Mouse (Mus musculus): ENCODE measurements around the gene Cdc42se2. TPM values are rescaled to one million over a fixed set of nuclear protein-coding genes. Genes with fewer than 3 reads are reported as not detected.

Gene Cdc42se2
- polyA plus RNA-seq, 1 experiment from 2014 or later, result 15.4 TPM

DNA sequence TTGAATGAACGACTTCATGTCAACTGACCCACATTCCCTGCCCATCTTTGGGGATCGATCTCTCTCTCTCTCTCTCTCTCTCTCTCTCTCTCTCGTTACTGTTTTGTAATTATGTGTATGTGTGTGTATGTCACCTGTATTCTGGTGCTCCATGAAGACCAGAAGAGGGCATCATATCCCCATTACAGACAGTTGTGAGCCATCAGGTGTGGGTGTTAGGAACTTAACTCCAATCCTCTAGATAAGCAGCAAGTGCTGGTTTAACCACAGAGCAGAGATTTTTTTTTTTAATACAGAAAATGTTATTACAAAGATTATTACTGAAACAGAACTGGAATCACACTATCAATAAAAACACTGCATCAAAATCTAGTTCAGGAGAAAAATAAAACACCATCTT is 1.9 kb downstream of the Cdc42se2 start:
- Histone ChIP-seq H3K9me3 (ENCODE audit: low read length) (no peaks in the 10 kb centered on the region), H3K4me3 (ENCODE audit: low read depth, low read length) (no peak overlapping the region), H3K27ac (ENCODE audit: low read depth) (no peak overlapping the region), H3K27me3 (ENCODE audit: insufficient read depth, low read length) (no peaks in the 10 kb centered on the region), H3K9ac (replicated peaks) (no peak overlapping the region), H3K36me3 (replicated peaks; ENCODE audit: insufficient read depth, low read length) (no peaks in the 10 kb centered on the region), H3K4me1 (ENCODE audit: insufficient read depth) (peaks cover 13% of the 10 kb centered on the region), H3K4me2 (ENCODE audit: low read depth, low read length) (no peak overlapping the region)
- WGBS (ENCODE audit: insufficient replicate concordance), result 89% methylated on average over 3 of the region's 3 CpGs
- ATAC-seq, result no peak
- DNase-seq, result no peak
- peak; percentile 16; the same call in 1 of the 2 replicates for TF ChIP-seq CTCF (IDR thresholded peaks at IDR 0.05; ENCODE audit: low read depth)
- no peak for TF ChIP-seq EP300 (IDR thresholded peaks at IDR 0.05; ENCODE audit: low read depth)

DNA sequence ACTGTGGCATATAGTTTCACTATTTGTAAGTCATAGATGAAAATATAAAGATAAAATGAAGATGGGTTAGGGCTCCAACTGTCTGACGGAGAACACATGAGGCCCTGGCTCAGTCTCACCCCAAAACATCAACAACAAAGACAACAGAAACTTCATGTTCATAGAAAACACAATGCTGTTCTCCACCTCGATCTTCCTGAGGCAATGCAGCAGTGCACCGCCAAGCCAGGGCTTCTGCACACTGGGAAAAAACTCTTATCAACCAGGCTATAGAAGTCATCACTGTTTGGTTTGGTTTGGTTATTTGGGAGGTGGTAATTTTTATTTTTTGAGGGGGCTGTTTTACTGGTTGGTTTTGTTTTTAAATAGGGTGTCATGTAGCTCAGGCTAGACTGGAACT is 3.0 kb downstream of the Cdc42se2 start:
- TF ChIP-seq EP300 (IDR thresholded peaks at IDR 0.05; ENCODE audit: low read depth) (no peak), CTCF (IDR thresholded peaks at IDR 0.05; ENCODE audit: low read depth) (no peak)
- Histone ChIP-seq H3K36me3 (replicated peaks; ENCODE audit: insufficient read depth, low read length) (no peaks in the 10 kb centered on the region), H3K4me2 (ENCODE audit: low read depth, low read length) (no peak overlapping the region), H3K9me3 (ENCODE audit: low read length) (no peaks in the 10 kb centered on the region), H3K4me1 (ENCODE audit: insufficient read depth) (peaks cover 13% of the 10 kb centered on the region), H3K9ac (replicated peaks) (no peak overlapping the region), H3K4me3 (ENCODE audit: low read depth, low read length) (no peak overlapping the region), H3K27ac (ENCODE audit: low read depth) (no peak overlapping the region), H3K27me3 (ENCODE audit: insufficient read depth, low read length) (no peaks in the 10 kb centered on the region)
- no peak for ATAC-seq
- WGBS (ENCODE audit: insufficient replicate concordance), result 86% methylated on average over 3 of the region's 3 CpGs
- no peak for DNase-seq

DNA sequence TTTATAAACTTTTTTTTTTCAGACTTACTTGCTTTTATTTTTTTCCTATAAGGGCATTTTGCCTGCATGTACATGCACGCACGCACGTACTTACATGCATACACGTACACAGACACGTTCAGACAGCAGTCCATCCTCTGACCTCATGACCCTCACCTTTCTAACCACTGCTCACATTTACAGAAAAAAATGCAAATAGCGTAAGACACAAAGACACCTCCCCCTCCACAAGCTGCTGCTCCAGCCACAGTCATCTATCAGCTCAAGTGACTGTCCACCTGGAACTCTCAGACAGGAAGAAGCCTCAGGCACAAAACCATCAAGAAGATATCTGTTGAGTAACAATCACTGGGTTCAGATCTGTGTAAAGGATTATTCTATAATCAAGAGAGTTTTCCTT is 5.2 kb downstream of the Cdc42se2 start:
- 75% methylated on average over 6 of the region's 6 CpGs for whole genome bisulfite sequencing (ENCODE audit: insufficient replicate concordance)
- DNase-seq (no peak), ATAC-seq (no peak)
- H3K36me3 ChIP-seq (replicated peaks; ENCODE audit: insufficient read depth, low read length), result no peaks in the 10 kb centered on the region
- no peak overlapping the region for H3K27ac ChIP-seq (ENCODE audit: low read depth)
- TF ChIP-seq CTCF (IDR thresholded peaks at IDR 0.05; ENCODE audit: low read depth) (no peak), EP300 (IDR thresholded peaks at IDR 0.05; ENCODE audit: low read depth) (no peak)
- no peaks in the 10 kb centered on the region for H3K9me3 ChIP-seq (ENCODE audit: low read length)
- H3K27me3 ChIP-seq (ENCODE audit: insufficient read depth, low read length), result no peaks in the 10 kb centered on the region
- no peak overlapping the region for H3K9ac ChIP-seq (replicated peaks)
- no peak overlapping the region for H3K4me2 ChIP-seq (ENCODE audit: low read depth, low read length)
- no peak overlapping the region for H3K4me3 ChIP-seq (ENCODE audit: low read depth, low read length)
- H3K4me1 ChIP-seq (ENCODE audit: insufficient read depth), result peaks cover 26% of the 10 kb centered on the region

DNA sequence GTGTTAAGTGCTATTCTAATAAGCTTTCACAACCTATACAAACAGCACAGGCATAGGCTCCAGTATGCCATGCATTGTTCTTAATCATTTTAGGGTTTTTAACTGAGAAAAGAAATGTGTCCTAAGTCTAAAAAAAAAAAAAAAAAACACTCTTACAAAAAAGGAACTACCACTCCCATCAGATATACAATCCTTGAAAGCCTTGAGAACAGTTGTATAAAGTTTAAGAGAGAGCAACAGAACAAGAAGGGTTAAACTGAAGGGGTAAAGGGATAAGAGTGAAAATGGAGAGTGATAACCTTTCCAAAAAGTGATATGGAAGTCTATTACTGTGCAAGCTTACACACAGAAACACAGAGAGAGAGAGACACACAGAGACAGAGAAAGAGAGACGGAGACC is 7.5 kb downstream of the Cdc42se2 start:
- whole genome bisulfite sequencing (ENCODE audit: insufficient replicate concordance), result 88% methylated on average over 1 of the region's 1 CpGs
- no peak overlapping the region for H3K27ac ChIP-seq (ENCODE audit: low read depth)
- no peak for ATAC-seq

DNA sequence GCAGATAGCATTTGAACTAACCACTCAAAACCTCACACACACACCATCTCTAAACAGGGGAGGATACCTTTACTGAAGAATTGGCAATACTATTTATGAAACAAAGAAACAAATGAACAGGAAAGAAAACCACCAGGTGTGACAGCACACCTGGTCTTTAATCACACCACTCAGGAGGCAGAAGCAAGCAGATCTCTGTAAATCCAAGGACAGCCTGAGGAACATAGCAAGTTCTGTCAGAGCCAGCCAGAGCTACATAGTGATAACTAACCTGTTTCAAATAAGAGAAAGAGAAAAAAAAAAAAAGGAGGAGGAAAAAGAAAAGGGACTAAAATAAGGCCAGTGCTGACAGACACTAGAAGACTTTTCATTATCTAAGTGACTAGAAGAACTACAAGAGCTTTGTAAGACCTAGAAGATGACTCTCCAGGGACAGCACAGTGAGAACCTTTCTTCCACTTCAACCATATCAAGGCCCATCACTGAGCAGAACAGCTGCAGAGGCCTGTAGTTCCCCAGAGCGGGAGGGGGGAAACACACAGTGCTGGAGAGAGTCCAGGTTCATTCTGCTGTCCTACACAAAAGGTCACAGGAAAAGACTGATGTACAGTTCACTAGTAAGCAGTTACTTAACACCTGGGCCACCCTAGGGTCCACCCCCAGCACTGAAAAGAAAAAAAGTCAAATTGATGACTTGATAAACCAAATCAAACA is 9.2 kb downstream of the Cdc42se2 start:
- WGBS (ENCODE audit: insufficient replicate concordance), result 26% methylated on average over 1 of the region's 1 CpGs
- Histone ChIP-seq H3K36me3 (replicated peaks; ENCODE audit: insufficient read depth, low read length) (no peaks in the 10 kb centered on the region), H3K9ac (replicated peaks) (no peak overlapping the region), H3K4me1 (ENCODE audit: insufficient read depth) (peaks cover 43% of the 10 kb centered on the region), H3K27me3 (ENCODE audit: insufficient read depth, low read length) (no peaks in the 10 kb centered on the region), H3K4me2 (ENCODE audit: low read depth, low read length) (no peak overlapping the region), H3K9me3 (ENCODE audit: low read length) (no peaks in the 10 kb centered on the region), H3K4me3 (ENCODE audit: low read depth, low read length) (no peak overlapping the region), H3K27ac (ENCODE audit: low read depth) (no peak overlapping the region)
- no peak for ATAC-seq
- TF ChIP-seq CTCF (IDR thresholded peaks at IDR 0.05; ENCODE audit: low read depth), result no peak
- no peak for TF ChIP-seq EP300 (IDR thresholded peaks at IDR 0.05; ENCODE audit: low read depth)
- DNase-seq, result no peak

More for the DNA sequence above, 7.5 kb downstream of the Cdc42se2 start:
- Histone ChIP-seq H3K4me3 (ENCODE audit: low read depth, low read length) (no peak overlapping the region), H3K4me2 (ENCODE audit: low read depth, low read length) (no peak overlapping the region), H3K36me3 (replicated peaks; ENCODE audit: insufficient read depth, low read length) (no peaks in the 10 kb centered on the region), H3K27me3 (ENCODE audit: insufficient read depth, low read length) (no peaks in the 10 kb centered on the region), H3K9me3 (ENCODE audit: low read length) (no peaks in the 10 kb centered on the region), H3K9ac (replicated peaks) (no peak overlapping the region), H3K4me1 (ENCODE audit: insufficient read depth) (peaks cover 36% of the 10 kb centered on the region)
- TF ChIP-seq CTCF (IDR thresholded peaks at IDR 0.05; ENCODE audit: low read depth) (no peak), EP300 (IDR thresholded peaks at IDR 0.05; ENCODE audit: low read depth) (no peak)
- DNase-seq, result no peak

DNA sequence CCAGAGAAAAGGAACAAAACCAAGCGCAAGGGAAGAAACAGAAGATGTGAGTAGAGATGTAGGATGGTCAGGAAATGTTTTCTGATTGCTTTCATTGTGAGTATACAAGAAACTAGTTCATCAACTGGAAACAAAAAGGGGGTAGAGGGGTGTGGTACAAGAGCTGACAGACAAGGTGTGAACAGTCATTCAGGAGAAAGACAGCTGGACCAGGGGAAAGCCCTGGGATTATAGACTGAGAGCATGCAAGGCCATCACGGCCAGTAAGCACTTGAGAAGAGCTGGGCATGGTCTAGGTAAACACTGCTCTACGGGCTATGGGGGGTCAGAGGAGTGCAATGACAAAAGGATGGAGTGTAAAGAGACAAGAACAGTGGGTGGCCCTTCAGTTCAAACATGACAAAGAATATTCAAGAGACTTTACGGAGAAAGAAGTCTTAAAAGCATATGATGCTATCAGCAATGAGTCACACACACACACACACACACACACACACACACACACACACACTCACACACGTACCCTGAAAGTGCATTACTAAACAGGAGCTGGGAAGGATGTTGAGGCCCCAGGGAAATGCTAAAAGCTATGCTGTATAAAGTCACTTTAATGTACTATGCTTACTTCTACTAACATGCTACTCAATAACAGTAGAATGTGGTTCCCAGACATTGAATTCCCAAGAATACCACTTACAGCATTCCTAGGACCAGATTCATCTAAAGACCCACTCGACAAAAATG is 9.9 kb downstream of the Cdc42se2 start:
- TF ChIP-seq CTCF (IDR thresholded peaks at IDR 0.05; ENCODE audit: low read depth) (no peak), EP300 (IDR thresholded peaks at IDR 0.05; ENCODE audit: low read depth) (no peak)
- ATAC-seq, result no peak
- WGBS (ENCODE audit: insufficient replicate concordance), result 64% methylated on average over 6 of the region's 6 CpGs
- no peaks in the 10 kb centered on the region for H3K36me3 ChIP-seq (replicated peaks; ENCODE audit: insufficient read depth, low read length)
- no peak overlapping the region for H3K9ac ChIP-seq (replicated peaks)
- no peaks in the 10 kb centered on the region for H3K27me3 ChIP-seq (ENCODE audit: insufficient read depth, low read length)
- no peak overlapping the region for H3K27ac ChIP-seq (ENCODE audit: low read depth)
- no peaks in the 10 kb centered on the region for H3K9me3 ChIP-seq (ENCODE audit: low read length)
- DNase-seq, result no peak
- H3K4me1 ChIP-seq (ENCODE audit: insufficient read depth), result peaks cover 43% of the 10 kb centered on the region
- H3K4me2 ChIP-seq (ENCODE audit: low read depth, low read length), result no peak overlapping the region
- H3K4me3 ChIP-seq (ENCODE audit: low read depth, low read length), result no peak overlapping the region

Measured in liver, postnatal 0 days (tissue).